8 mouse cellular contexts compared by ENCODE assay signal in the genomic region with DNA sequence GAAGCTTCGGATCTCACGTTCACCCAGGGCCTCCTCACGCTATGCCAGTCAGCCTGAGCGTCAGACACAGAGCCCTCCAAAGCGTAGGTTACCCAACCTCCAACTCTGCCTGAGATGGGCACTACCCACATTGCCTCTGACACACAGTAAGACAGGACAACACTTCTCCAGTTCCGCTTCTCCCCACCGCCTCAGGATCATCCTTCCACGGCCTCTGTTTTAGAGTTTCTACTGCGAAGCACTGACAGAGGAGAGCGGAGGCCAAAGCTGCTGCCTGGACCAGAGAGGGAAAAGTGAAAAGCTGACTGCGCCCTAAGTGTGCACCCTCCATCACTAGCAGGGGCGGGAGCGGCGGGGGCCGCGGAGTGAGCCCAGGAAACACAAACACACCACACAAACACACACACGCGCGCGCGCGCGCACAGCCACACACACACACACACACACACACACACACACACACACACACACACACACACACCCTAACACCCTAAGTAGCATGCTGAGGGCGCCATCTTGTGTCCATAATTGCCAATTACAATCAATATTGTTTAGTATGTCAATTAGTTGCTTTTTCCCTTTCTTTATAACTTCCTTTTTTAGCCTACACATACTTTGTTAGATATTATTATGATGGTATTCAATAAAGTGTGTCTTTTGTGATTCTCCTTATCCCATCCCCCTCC. TPM values are rescaled to one million over a fixed set of nuclear protein-coding genes. Genes with fewer than 3 reads are reported as not detected.
DNase-seq lines count a peak whose midpoint lies in the region; ATAC-seq lines count a peak whose summit lies in the region.

No protein-coding gene starts in this region.

- ATAC-seq in kidney, embryonic 15.5 days (replicated peaks; ENCODE audit: low FRiP score): no peak
- ATAC-seq in forebrain, embryonic 15.5 days (replicated peaks): peak; percentile 65
- ATAC-seq in limb, embryonic 15.5 days (ENCODE audit: insufficient number of reproducible peaks, low FRiP score, low TSS enrichment, low read depth): no peak

- H3K4me1 ChIP-seq in kidney, embryonic 15.5 days: no peaks in the 10 kb centered on the region
- no peaks in the 10 kb centered on the region for H3K4me1 ChIP-seq in forebrain, embryonic 15.5 days
- H3K4me1 ChIP-seq in limb, embryonic 15.5 days: no peaks in the 10 kb centered on the region

- H3K4me3 ChIP-seq in kidney, embryonic 15.5 days (replicated peaks): peak overlapping the region; percentile 18; the same call in 1 of the 2 replicates
- peak overlapping the region; percentile 23 for H3K4me3 ChIP-seq in forebrain, embryonic 15.5 days
- H3K4me3 ChIP-seq in limb, embryonic 15.5 days: peak overlapping the region; percentile 12

- no peaks in the 10 kb centered on the region for H3K9me3 ChIP-seq in kidney, embryonic 15.5 days (replicated peaks)
- H3K9me3 ChIP-seq in forebrain, embryonic 15.5 days: no peaks in the 10 kb centered on the region
- no peaks in the 10 kb centered on the region for H3K9me3 ChIP-seq in limb, embryonic 15.5 days

- peak overlapping the region; percentile 53 for H3K4me2 ChIP-seq in kidney, embryonic 15.5 days
- H3K4me2 ChIP-seq in forebrain, embryonic 15.5 days (replicated peaks): peak overlapping the region; percentile 41
- H3K4me2 ChIP-seq in limb, embryonic 15.5 days: peak overlapping the region; percentile 36; the same call in 1 of the 2 replicates

- no peak overlapping the region for H3K9ac ChIP-seq in kidney, embryonic 15.5 days
- H3K9ac ChIP-seq in forebrain, embryonic 15.5 days (replicated peaks): 0 out of 2 replicates have a peak overlapping the region, but pooled peaks have one; percentile 14
- H3K9ac ChIP-seq in limb, embryonic 15.5 days: no peak overlapping the region

- no peaks in the 10 kb centered on the region for H3K36me3 ChIP-seq in kidney, embryonic 15.5 days
- no peaks in the 10 kb centered on the region for H3K36me3 ChIP-seq in forebrain, embryonic 15.5 days
- H3K36me3 ChIP-seq in limb, embryonic 15.5 days: no peaks in the 10 kb centered on the region

- no peak for DNase-seq in kidney, postnatal 36 days
- peak; percentile 10 for DNase-seq in adipocyte (ENCODE audit: low spot score)
- peak; percentile 24 for DNase-seq in retina, postnatal 7 days (ENCODE audit: low read depth, low spot score)
- DNase-seq in ovary, postnatal 36 days (ENCODE audit: low spot score): no peak
- DNase-seq in spleen, adult 12 weeks (ENCODE audit: low spot score): no peak

- no peaks in the 10 kb centered on the region; the same call in 1 of the 2 replicates for H3K27me3 ChIP-seq in kidney, embryonic 15.5 days
- no peaks in the 10 kb centered on the region for H3K27me3 ChIP-seq in forebrain, embryonic 15.5 days
- H3K27me3 ChIP-seq in limb, embryonic 15.5 days: no peaks in the 10 kb centered on the region

- H3K27ac ChIP-seq in kidney, embryonic 15.5 days: no peak overlapping the region
- H3K27ac ChIP-seq in forebrain, embryonic 15.5 days (replicated peaks): no peak overlapping the region
- no peak overlapping the region for H3K27ac ChIP-seq in limb, embryonic 15.5 days

- WGBS in kidney, embryonic 15.5 days: 31% methylated on average over 24 of the region's 24 CpGs
- 32% methylated on average over 24 of the region's 24 CpGs for WGBS in forebrain, embryonic 15.5 days
- WGBS in limb, embryonic 15.5 days: 35% methylated on average over 24 of the region's 24 CpGs

RNA-seq across cellular contexts. Expression of gene Arhgap22, which starts 8.4 kb away (rescaled TPM):
- 3.5 and 4.1 TPM in 2 replicates for polyA plus RNA-seq in kidney, embryonic 15.5 days (2015; fragmentation: Nextera tagmentation; extraction: Ambion mirVana)
- polyA plus RNA-seq in forebrain, embryonic 15.5 days (2015; fragmentation: Nextera tagmentation; extraction: Ambion mirVana): 0.52 and 1.4 TPM in 2 replicates
- polyA plus RNA-seq in limb, embryonic 15.5 days (2015; fragmentation: Nextera tagmentation; extraction: Ambion mirVana): 6.7 and 7.1 TPM in 2 replicates

RNA-seq across cellular contexts. Expression of gene Wdfy4, which starts 20.1 kb away (rescaled TPM):
- 0.18 and 0.22 TPM in 2 replicates for polyA plus RNA-seq in kidney, embryonic 15.5 days (2015; fragmentation: Nextera tagmentation; extraction: Ambion mirVana)
- polyA plus RNA-seq in forebrain, embryonic 15.5 days (2015; fragmentation: Nextera tagmentation; extraction: Ambion mirVana): 0.08 and 0.23 TPM in 2 replicates
- polyA plus RNA-seq in limb, embryonic 15.5 days (2015; fragmentation: Nextera tagmentation; extraction: Ambion mirVana): 0.58 and 0.67 TPM in 2 replicates

Comparison
In these comparisons a context has a peak if more than half of its experiments do, and no peak if none do; other contexts are left out.
1. DNase-seq: peak in adipocyte (single experiment) and retina, postnatal 7 days (single experiment); none in kidney, postnatal 36 days (0 of 2), ovary, postnatal 36 days (single experiment) and spleen, adult 12 weeks (single experiment).
2. Peak in every context shown above with its lines, with median percentiles within 50 percentile points of each other: H3K4me2 ChIP-seq and H3K4me3 ChIP-seq.